Mouse (Mus musculus) testis, adult 2 months (tissue): ENCODE data around the gene Zc3h12b. TPM values are rescaled to one million over a fixed set of nuclear protein-coding genes. Genes with fewer than 3 reads are reported as not detected.
A peak's percentile ranks its signal among the peaks of the same experiment; 100 is the strongest.
"Not testable (repeated sequence)": the region's sequence is repeated elsewhere in the genome, so short reads cannot be mapped to it uniquely, and the experiment has no call there.

Experiments used
- H3K27ac ChIP-seq: fragments of 200-500 bp; 2 replicates; pipeline ENCODE4 v1.5.1; 2012; ENCODE audit warnings: low read depth, low read length; ENCODE audit not compliant: control insufficient read depth, insufficient read depth
- H3K27me3 ChIP-seq: fragments of 200-500 bp; 2 replicates; pipeline ENCODE4 v1.6.1; 2012; ENCODE audit warnings: mild to moderate bottlenecking, low read length, moderate library complexity; ENCODE audit not compliant: control insufficient read depth, insufficient read depth
- H3K36me3 ChIP-seq: fragments of 200-500 bp; 2 replicates; pipeline ENCODE4 v1.6.1; 2012; ENCODE audit warnings: mild to moderate bottlenecking, low read length; ENCODE audit not compliant: control insufficient read depth, insufficient read depth
- H3K4me1 ChIP-seq: fragments of 200-500 bp; 2 replicates; pipeline ENCODE4 v1.6.1; 2012; ENCODE audit warnings: low read length; ENCODE audit not compliant: control insufficient read depth, insufficient read depth
- H3K4me3 ChIP-seq: fragments of 200-500 bp; 2 replicates; pipeline ENCODE4 v1.5.1; 2012; ENCODE audit warnings: low read depth, mild to moderate bottlenecking, low read length, moderate library complexity, mixed read lengths; ENCODE audit not compliant: control insufficient read depth
- CTCF ChIP-seq: fragments of 200-500 bp; IDR thresholded peaks from 2 replicates; pipeline ENCODE4 v1.5.1; 2012; ENCODE audit warnings: low read depth, mild to moderate bottlenecking, inconsistent platforms, low read length, moderate library complexity; ENCODE audit not compliant: control insufficient read depth, insufficient read depth, insufficient replicate concordance
- POLR2A ChIP-seq: fragments of 200-500 bp; IDR thresholded peaks from 2 replicates; pipeline ENCODE4 v1.6.1; 2012; ENCODE audit warnings: low read depth, mild to moderate bottlenecking, inconsistent platforms, low read length, moderate library complexity; ENCODE audit not compliant: control insufficient read depth
- polyA plus RNA-seq: library from polyadenylated mRNA; depleted of rRNA; stranded (reverse); fragments of >200 nt; gene quantifications from 2 replicates; pipeline ENCODE4 v1.2.3, GENCODE M21; 2012

The Zc3h12b gene
- polyA plus RNA-seq, 1 experiment, result 0.58 TPM

DNA sequence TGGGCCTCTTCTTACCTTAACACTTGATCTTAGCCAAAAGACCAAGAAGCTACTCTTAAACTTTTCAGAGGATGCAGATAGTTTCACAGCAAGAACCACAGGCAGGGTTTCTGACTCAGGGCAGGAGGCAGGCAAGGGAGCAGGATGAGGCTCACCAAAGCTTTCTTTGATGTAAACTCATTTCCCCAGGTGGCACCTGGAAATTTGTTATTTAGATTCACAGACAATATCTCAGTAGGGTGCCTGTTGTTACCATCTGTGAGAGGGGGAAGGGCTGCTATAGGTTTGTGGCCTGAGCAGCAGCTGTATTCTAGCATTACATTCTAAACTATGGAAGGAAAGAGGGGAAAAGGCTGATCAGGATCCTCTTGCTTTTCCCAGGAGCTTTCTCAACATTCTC is 169.6 kb downstream of the Zc3h12b start:
- H3K36me3 ChIP-seq, result no peaks in the 10 kb centered on the region
- no peaks in the 10 kb centered on the region for H3K27me3 ChIP-seq
- H3K27ac ChIP-seq, result no peak overlapping the region
- no peaks in the 10 kb centered on the region for H3K4me1 ChIP-seq
- H3K4me3 ChIP-seq, result no peak overlapping the region
- TF ChIP-seq POLR2A, result no peak
- TF ChIP-seq CTCF, result no peak

DNA sequence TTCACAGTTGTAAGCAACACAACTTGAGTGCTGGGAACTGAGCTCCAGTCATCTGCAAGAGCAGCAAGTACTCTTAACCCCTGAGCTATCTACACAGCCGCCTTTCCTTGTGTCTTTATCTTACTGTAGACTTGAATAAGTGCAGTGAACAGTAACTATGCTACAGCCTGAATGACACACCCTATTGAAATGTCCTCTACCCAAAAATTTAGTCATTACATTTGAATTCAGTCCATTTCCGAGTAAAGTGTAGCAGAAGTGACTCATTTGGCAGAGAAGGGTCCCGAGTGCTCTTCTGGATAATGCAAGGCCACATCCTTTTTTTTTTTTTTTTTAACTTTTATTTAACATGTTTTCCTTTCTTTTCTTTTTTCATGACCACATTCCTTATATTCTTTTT is 191.2 kb downstream of the Zc3h12b start:
- Histone ChIP-seq H3K36me3 (no peaks in the 10 kb centered on the region), H3K4me3 (no peak overlapping the region), H3K27me3 (no peaks in the 10 kb centered on the region), H3K4me1 (no peaks in the 10 kb centered on the region), H3K27ac (no peak overlapping the region)
- no peak for TF ChIP-seq CTCF
- TF ChIP-seq POLR2A, result no peak

DNA sequence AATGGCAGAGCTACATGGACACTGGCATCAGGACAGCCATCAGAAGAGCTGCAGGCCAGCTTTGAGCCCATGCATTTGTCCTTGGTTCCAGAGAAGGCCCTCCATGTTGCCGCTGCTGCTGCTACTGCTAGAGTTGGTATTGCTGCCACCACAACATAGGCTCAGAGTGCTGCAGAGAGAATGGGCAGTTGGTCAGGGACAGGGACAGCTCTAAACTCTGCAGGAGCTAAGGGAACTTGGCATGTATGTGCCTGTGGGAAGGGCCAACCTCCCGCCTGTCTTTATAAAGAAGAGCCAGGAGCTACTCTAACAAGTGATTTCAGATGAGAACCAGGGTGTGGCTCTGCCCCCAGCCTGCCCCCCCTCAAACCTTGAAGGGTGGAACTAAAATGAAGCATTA is 224.0 kb downstream of the Zc3h12b start:
- Histone ChIP-seq H3K27me3 (no peaks in the 10 kb centered on the region), H3K4me3 (no peak overlapping the region), H3K27ac (no peak overlapping the region), H3K4me1 (no peaks in the 10 kb centered on the region), H3K36me3 (no peaks in the 10 kb centered on the region)
- TF ChIP-seq POLR2A, result no peak
- no peak for TF ChIP-seq CTCF

DNA sequence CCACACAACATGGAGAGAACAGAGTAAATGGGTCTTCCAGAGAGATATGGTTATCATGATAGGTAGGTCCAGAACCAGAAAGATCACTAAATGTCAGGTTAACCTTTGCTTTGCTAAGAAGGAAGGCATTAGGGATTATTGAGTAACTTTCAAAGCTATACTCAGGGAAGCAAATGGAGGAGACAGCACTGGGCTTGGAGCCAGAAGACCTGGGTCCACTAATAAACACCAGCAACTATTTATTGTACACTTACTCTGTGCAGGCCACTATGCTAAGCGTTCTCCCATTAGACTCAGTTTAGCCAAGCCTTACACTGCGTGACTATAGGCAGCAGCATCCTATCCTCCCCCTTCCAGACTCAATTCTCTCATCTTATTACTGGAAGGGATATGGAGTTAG is 234.0 kb downstream of the Zc3h12b start:
- H3K4me1 ChIP-seq, result no peaks in the 10 kb centered on the region
- TF ChIP-seq CTCF (no peak), POLR2A (no peak)
- H3K27me3 ChIP-seq, result no peaks in the 10 kb centered on the region
- H3K36me3 ChIP-seq, result no peaks in the 10 kb centered on the region
- no peak overlapping the region for H3K27ac ChIP-seq
- H3K4me3 ChIP-seq, result no peak overlapping the region

DNA sequence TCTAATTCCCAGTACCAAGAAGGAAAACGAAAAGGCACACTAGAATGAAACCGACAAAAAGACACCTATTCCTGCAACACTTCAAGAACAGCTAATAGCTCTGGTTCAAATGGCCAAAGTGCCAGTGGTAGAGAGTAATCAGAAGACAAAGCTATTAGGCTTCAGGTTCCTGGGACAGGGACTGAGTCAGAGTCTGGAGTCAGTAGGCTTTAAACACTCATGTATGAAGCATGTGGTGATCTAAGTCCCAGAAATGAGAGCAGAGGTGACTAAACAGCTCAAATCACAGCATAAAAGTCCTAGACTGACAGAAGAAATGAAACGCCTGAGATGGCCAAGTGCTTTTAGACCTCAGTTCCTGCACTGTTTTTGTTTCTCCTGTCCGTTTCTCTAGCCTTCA is 236.7 kb downstream of the Zc3h12b start:
- no peaks in the 10 kb centered on the region for H3K36me3 ChIP-seq
- no peaks in the 10 kb centered on the region for H3K4me1 ChIP-seq
- H3K4me3 ChIP-seq, result no peak overlapping the region
- no peak overlapping the region for H3K27ac ChIP-seq
- TF ChIP-seq CTCF, result no peak
- no peak for TF ChIP-seq POLR2A
- no peaks in the 10 kb centered on the region for H3K27me3 ChIP-seq

DNA sequence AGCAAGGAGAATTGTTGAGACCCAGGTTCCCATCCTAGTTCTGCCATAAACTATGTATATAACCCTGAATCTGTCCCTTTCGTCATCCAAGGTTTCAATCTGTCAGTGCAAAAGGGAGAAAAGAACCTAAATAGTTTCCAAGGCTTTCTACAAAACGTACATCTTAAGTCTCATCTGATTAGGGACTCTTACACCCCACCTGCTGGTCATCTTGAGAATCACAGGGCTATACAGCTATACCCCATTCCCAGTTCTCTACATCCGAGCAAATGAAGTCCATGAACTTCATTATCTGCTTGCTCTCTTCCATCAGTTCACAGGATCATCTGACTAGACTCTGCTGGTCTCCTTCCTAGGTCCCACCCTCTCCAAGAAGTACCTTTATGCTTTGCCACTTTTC is 239.3 kb downstream of the Zc3h12b start:
- no peak for TF ChIP-seq CTCF
- TF ChIP-seq POLR2A, result no peak
- no peak overlapping the region for H3K4me3 ChIP-seq
- no peaks in the 10 kb centered on the region for H3K27me3 ChIP-seq
- H3K4me1 ChIP-seq, result no peaks in the 10 kb centered on the region; the same call in 1 of the 2 replicates
- H3K27ac ChIP-seq, result no peak overlapping the region
- H3K36me3 ChIP-seq, result no peaks in the 10 kb centered on the region

DNA sequence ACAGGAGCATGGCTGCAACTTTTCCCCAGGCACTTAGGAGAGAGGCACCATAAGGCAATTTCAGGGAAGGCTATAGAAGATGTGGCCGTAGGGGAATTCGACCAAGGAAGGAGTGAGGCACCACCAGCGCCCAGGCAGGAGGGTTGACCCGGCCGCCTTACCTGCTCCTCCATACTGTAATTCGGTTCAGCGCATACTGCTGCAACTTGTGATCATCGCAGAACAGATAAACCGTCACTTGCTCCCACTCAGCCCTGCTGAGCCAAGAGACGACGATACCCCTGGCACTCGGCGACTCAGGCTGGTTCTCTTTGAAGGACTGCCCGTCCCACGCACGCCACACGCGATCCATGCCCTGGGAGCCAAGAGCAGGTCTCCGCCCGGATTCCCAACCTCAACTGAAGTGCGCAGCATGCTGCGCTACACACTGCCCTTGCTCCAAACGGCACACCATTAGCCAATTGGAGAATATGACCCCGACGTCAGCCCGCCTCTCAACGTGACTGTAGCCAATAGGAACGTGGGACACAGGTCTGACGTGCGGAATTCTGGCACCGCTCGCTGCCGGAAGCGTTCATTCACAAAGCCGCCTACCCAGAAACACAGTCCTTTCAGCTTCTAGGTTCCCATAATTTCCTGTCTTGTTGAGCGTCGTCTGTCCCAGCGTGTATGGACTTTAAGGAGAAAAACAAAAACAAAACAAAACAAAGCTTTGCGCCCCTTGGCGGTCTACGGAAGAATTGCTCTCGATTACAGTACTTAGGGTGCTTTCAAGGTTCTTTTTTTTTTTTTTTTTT is 245.2 kb downstream of the Zc3h12b start, which contains the start of gene Las1l:
Gene Las1l, minus strand, starts transcription at position 466 of the 797 bp plus-strand sequence.
- Histone ChIP-seq H3K4me1 (no peaks in the 10 kb centered on the region; the same call in 1 of the 2 replicates), H3K27ac (peak within 1 kb of the TSS; percentile 88), H3K4me3 (peak within 1 kb of the TSS; percentile 93)

DNA sequence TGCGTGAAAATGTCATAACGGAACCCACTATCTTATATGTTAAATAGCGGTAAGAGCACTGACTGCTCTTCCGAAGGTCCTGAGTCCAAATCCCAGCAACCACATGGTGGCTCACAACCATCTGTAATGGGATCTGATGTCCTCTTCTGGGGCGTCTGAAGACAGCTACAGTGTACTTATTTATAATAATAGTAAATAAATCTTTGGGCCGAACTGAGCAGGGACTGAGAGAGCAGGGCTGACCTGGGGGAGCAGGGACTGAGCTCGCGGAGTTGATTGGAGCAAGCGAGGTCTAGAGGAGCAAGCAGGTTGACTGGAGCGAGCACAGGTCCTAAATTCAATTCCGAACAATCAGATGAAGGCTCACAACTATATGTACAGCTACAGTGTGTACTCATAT is 246.0 kb downstream of the Zc3h12b start:
- not testable (repeated sequence) for H3K27ac ChIP-seq, H3K36me3 ChIP-seq, H3K4me1 ChIP-seq

More for the DNA sequence above, 245.2 kb downstream of the Zc3h12b start, which contains the start of gene Las1l:
- Histone ChIP-seq H3K27me3 (no peaks in the 10 kb centered on the region), H3K36me3 (no peaks in the 10 kb centered on the region)
- TF ChIP-seq POLR2A (peak; percentile 86), CTCF (no peak)

More for the DNA sequence above, 246.0 kb downstream of the Zc3h12b start:
- H3K4me3 ChIP-seq, H3K27me3 ChIP-seq: not testable (repeated sequence)
